Mouse (Mus musculus): ENCODE results near the gene 0610037L13Rik. TPM values are rescaled to one million over a fixed set of nuclear protein-coding genes. Genes with fewer than 3 reads are reported as not detected.

Gene 0610037L13Rik
- 10 to 100 TPM; 40.3 to 44.0 (median 43.0) TPM for total RNA-seq (2022)

GRCm38 (mm10) chr4:107889731-107890432, at the start of gene 0610037L13Rik:
TSS of gene 0610037L13Rik (plus strand) at chr4:107889813.
- peak; percentile 85 to 91 for DNase-seq (ENCODE audit: low spot score in 2 of 2)

- DNase-seq (ENCODE audit: low spot score in 2 of 2): no peak
These were observed 45.9 kb upstream of the 0610037L13Rik start for GRCm38 (mm10) chr4:107843687-107844086.

- peak; percentile 37 to 45 for DNase-seq (ENCODE audit: low spot score in 2 of 2)
These were observed 44.6 kb upstream of the 0610037L13Rik start for GRCm38 (mm10) chr4:107844971-107845370.

GRCm38 (mm10) chr4:107846795-107847194, 42.8 kb upstream of the 0610037L13Rik start:
- DNase-seq (ENCODE audit: low spot score in 2 of 2): no peak

GRCm38 (mm10) chr4:107848546-107848945, 41.1 kb upstream of the 0610037L13Rik start:
- no peak for DNase-seq (ENCODE audit: low spot score in 2 of 2)

- no peak for DNase-seq (ENCODE audit: low spot score in 2 of 2)
These were observed 40.0 kb upstream of the 0610037L13Rik start for GRCm38 (mm10) chr4:107849621-107850020.

GRCm38 (mm10) chr4:107850091-107850490, 39.5 kb upstream of the 0610037L13Rik start:
- DNase-seq (ENCODE audit: low spot score in 2 of 2): no peak

GRCm38 (mm10) chr4:107853333-107853732, 36.3 kb upstream of the 0610037L13Rik start:
- no peak for DNase-seq (ENCODE audit: low spot score in 2 of 2)

GRCm38 (mm10) chr4:107853836-107854235, 35.8 kb upstream of the 0610037L13Rik start:
- DNase-seq (ENCODE audit: low spot score in 2 of 2): no peak

- no peak for DNase-seq (ENCODE audit: low spot score in 2 of 2)
These were observed 32.5 kb upstream of the 0610037L13Rik start for GRCm38 (mm10) chr4:107856958-107857686.

- DNase-seq (ENCODE audit: low spot score in 2 of 2): no peak
These were observed 30.6 kb upstream of the 0610037L13Rik start for GRCm38 (mm10) chr4:107858995-107859394.

GRCm38 (mm10) chr4:107864866-107865265, 24.7 kb upstream of the 0610037L13Rik start:
- DNase-seq (ENCODE audit: low spot score in 2 of 2): no peak

- peak; percentile 90 to 94 for DNase-seq (ENCODE audit: low spot score in 2 of 2)
These were observed 10.2 kb upstream of the 0610037L13Rik start, which contains the start of gene Magoh for GRCm38 (mm10) chr4:107879254-107880050. TSS of gene Magoh (plus strand) at chr4:107879755.

- no peak for DNase-seq (ENCODE audit: low spot score in 2 of 2)
These were observed 8.0 kb upstream of the 0610037L13Rik start for GRCm38 (mm10) chr4:107881631-107882030.

GRCm38 (mm10) chr4:107886371-107886770, 3.2 kb upstream of the 0610037L13Rik start:
- no peak for DNase-seq (ENCODE audit: low spot score in 2 of 2)

GRCm38 (mm10) chr4:107889385-107889730, 255 bp upstream of the 0610037L13Rik start:
- no peak for DNase-seq (ENCODE audit: low spot score in 2 of 2)

- no peak for DNase-seq (ENCODE audit: low spot score in 2 of 2)
These were observed 3.0 kb downstream of the 0610037L13Rik start for GRCm38 (mm10) chr4:107892663-107893062.

- DNase-seq (ENCODE audit: low spot score in 2 of 2): no peak
These were observed 9.8 kb downstream of the 0610037L13Rik start for GRCm38 (mm10) chr4:107899211-107899927.

- DNase-seq (ENCODE audit: low spot score in 2 of 2): no peak
These were observed 10.6 kb downstream of the 0610037L13Rik start for GRCm38 (mm10) chr4:107900206-107900605.

GRCm38 (mm10) chr4:107904252-107904651, 14.6 kb downstream of the 0610037L13Rik start:
- DNase-seq (ENCODE audit: low spot score in 2 of 2): no peak

- no peak for DNase-seq (ENCODE audit: low spot score in 2 of 2)
These were observed 16.9 kb downstream of the 0610037L13Rik start for GRCm38 (mm10) chr4:107906561-107906960.
